Mouse (Mus musculus) thymus, postnatal 10 days (tissue): ENCODE measurements at regions not wholly inside any gene's neighbourhood (a gene's known extent, or its start where the extent isn't known, plus 50 kb on each side); places are given as distances from the start of the nearest gene placed in this dataset.
"Not testable (repeated sequence)": the region's sequence is repeated elsewhere in the genome, so short reads cannot be mapped to it uniquely, and the experiment has no call there.

Source experiments
- DNase-seq, 2 experiments: peaks; one replicate each; pipeline ENCODE4 v3.0.0; 2021; ENCODE audit warnings: low spot score in 2 of 2

DNA sequence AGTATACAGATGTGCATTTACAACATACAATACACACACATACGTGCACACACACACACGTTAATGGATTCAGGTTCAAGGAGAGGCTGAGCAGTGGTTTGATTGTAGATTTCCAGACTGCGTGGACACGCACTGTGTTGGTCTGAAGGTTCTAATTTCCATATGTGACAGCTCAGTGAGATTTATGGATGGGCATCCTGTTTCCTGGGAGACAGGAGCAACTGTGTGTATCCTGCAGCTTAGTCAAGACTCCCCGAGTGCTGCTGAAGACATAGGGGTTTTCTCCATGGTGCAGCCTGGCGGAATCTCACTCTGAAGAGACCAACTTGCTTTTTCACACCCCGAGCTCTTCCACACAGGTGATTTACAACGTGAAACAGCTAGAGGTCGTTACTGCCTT lies 119.3 kb upstream of the Foxk1 start:
- DNase-seq = no peak

DNA sequence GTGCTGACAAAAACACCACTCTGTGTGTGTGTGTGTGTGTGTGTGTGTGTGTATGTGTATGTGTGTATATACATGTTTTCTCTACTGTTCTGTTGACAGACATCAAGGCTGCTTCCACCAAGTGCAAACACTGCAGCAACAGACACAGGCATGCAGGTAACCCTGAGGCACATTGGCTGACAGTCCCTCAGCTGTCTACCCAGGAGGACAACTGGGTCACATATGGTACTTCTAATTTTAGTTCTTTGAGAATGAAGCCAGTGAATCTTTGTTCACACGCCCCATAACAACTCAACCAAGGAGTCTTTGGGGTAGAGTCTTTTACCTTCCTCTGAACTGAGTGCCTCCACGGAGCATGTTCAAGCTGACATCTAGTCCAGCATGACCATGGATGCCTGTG lies 113.3 kb upstream of the Foxk1 start:
- no peak for DNase-seq

DNA sequence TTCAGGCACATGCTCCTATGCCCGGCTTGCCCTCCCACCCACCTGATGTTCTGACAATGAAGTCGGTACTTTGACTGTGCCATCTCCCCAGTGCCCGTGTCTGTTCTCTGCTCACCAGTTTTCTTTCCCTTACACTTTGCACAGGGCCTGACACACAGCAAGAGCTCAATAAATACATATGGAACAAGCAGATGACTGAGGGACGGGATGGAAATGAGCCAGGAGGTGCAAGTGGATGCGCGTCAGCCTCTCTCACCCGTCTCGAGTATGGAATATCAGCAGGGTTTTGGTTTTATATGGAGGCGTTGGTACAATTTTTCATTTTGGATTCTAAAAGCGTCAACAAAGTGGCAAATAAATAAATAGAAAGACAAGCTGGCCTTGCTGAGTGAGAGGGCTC lies 109.8 kb upstream of the Foxk1 start:
- DNase-seq = no peak

DNA sequence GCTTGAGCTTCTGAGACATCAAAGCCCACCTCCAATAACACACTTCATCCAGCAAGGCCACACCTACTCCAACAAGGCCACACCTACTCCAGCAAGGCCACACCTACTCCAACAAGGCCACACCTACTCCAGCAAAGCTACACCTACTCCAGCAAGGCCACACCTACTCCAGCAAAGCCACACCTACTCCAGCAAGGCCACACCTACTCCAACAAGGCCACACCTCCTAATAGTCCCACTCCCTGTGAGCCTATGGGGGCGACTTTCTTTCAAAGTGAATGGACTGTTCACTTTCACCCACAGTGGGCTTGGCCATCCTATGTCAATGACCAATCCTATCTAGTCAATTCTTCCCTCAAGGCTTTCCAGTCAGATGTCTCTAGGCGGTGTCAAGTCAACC lies 104.9 kb upstream of the Foxk1 start:
- not testable (repeated sequence) for DNase-seq

DNA sequence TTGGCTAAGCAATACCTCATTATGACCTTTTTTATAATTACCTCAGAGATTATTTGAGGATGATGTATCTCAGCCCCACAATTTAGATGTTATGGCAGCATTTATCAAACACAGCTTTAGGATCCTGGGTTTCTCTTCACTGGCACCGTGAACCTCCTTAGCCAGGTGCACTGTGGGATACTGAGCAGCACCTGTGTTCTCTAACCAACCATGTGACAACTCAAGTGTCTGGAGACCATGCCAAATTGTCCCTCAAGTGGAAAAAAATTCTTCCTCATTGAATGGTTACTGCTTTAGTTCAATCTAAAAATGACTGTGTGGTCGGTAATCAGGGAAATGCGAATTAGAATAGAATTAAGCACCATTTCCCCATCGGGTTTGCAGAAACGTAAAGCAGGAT lies 101.7 kb upstream of the Foxk1 start:
- DNase-seq = no peak

DNA sequence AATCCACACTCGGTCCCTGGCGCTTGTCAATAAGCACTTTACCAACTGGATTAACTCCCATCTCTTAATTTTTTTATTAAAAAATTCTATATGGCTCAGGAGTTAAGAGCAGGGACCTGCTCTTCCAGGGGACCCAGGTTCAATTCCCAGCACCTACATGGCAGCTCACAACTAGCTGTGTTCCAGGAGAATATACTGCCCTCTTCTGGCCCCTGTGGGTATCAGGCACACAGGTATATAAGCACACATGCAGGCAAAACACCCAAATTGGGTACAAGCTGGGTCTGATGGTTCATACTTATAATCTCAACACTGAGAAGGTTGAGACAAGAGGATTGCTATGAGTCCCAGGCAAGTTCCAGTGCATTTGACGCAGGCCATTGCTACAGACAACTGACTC lies 92.8 kb upstream of the Foxk1 start:
- DNase-seq = no peak

DNA sequence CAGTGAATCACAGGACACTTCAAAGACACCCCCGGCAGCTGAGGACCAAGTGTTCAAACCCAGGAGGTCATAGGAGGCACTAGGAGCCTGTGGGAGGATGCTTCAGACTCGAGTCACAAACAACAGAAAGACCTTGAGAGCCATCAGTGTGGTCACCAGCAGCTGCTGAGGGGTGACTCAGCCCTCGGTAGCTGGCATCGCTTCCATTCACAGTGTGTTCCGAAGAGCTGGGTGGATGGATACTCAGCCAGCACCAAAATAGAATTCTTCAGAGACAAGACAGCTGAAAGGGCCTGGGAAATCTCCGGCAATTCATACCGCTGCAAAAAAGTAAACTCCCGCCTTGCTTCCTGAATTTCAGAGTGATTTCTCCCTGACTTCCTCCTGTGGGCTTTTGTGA lies 87.4 kb upstream of the Foxk1 start:
- DNase-seq = no peak

DNA sequence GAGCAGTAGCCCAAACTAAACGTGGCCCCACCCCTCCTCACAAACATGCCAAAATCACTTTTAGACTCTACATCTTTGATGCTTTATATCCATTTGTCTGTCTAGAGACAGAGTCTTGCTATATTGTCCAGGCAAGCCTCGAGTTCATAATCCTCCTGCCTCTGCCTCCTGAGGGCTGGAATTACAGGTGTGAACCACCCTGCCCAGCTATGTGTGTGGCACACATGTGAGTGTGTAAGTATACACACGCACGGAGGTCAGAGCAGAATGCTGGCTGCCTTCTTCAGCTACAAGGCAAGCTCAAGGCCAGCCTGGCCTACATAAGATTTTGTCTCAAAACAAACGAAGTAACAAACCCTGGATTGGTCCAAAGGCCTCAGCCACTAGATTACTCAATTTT lies 86.8 kb upstream of the Foxk1 start:
- no peak for DNase-seq

DNA sequence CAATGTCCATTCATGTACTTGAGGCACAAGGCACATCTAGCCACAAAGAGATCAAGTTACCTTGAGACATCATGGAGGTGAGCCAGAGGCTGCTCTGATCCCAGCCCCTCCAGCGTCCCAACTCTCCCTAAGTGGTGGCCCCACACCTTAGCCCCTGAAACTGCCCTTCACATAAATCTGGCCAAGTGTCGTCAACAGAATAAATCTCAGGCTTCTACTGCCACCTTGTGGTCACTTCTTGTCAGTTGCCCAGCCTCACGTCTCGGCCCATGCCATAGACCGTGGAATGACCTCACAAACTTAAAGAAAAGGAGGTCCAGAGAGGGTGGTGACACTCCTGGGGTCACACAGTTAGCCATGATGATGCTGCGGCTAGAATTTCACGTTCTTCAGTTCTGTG lies 82.0 kb upstream of the Foxk1 start:
- DNase-seq = peak; percentile 7 to 59

DNA sequence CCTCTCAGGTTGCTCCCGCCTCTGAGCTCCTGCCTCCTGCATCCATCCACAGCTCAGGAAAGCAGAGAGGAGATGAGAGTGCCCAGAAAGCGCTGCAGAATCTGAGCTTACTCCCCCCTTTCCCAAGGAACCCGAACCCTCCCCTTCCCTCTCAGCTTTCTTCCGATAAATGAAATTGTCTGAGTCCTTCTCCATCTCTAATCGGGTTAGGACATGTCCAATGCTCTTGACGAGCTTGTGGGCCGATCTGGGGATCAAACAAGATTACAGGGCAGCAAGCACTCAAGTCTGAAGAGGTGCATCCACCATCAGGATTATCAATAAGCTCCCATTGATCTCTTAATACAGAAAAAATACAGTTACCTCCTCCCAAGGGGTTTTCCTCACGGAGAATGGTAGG lies 80.0 kb upstream of the Foxk1 start:
- no peak for DNase-seq

DNA sequence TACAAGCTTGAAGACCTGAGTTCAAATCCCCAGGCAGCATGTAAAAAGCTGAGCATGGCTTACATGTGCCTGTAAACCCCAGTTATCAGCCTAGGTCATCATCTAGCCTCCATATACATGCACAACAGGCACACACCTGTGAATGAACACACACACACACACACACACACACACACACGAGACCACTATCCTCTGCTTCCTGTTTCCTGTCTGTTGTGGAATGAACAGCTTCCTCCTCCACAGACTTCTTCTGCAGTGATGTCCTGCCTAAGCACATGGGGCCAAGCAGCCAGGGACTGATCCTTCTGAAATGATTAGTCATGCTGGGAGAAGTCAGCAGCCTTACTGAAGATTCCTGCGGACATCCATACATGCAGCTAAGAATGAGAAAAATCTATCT lies 76.4 kb upstream of the Foxk1 start:
- DNase-seq = no peak

DNA sequence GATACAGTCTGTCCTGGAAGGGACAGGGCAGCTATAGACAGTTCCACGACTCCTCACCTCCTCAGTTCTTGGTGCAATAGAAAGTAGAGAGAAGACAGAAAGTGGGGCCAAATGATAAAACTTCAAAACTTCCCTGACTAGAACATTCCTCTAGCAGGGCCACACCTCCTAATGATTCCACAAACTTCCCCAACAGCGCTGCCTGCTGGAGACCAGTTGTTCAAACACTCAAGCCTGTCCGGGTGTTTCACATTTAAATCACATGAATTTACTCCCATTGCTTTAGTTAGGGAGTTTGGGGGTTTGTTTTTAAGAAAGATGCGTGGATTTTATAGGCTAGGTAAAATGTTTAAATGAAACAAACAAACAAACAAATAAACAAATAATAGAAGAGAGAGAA lies 75.7 kb upstream of the Foxk1 start:
- peak in 1 of 2 experiments; percentile 13 for DNase-seq

DNA sequence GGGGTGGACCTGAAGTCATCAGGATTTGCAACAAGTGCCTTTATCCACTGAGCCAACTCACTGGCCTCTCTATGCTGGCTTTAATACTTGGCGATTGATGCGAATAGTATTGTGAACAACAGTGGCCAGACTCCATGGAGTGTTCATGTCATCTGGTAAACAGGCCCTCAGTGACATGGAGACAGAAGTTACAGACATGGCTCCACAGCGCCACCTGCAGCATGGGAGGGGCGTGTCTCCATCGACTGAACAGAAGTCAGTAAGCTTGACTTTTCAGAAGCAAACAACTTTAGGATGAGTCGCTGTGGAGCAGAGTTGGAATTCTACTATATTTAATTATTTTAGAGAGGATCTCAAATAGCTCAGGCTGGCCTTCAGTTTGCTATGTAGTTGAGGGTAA lies 74.0 kb upstream of the Foxk1 start:
- DNase-seq = peak in 1 of 2 experiments; percentile 44

DNA sequence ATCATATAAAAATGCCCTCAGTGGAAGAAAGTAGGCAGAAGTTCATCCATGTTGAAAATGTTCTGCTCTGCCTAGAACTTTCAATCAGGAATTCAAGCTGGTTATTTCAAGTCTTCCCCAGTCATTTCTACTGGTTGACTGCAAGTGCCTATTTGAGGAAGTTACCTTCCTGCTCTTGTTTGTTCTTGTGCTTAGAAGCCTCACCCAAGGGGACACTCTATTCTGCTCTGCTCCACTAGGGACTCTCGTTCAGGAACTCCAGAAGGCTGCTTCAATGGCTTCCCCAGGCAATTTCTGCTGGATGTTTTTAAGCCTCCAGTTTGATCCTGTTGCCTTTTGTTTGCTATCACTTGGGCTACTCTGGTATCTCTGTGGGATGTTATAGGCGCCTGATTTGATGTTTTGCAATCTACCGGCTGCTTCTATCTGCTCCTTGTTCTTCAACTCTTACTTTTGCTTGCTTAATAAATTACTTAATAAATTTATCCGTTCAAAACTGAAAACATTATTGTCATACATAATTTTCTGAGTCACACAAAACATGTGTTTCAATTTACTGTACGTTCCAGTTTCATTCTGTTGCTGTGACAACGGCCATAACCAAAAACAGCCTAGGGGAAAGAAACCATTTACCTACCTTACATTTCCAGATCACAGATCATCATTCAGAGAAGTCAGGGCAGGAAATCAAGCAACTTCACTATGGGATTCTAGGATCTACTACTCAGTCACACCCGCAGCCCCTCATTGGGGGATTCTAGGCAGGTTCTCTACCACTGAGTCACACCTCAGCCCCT lies 71.4 kb upstream of the Foxk1 start:
- no peak for DNase-seq

DNA sequence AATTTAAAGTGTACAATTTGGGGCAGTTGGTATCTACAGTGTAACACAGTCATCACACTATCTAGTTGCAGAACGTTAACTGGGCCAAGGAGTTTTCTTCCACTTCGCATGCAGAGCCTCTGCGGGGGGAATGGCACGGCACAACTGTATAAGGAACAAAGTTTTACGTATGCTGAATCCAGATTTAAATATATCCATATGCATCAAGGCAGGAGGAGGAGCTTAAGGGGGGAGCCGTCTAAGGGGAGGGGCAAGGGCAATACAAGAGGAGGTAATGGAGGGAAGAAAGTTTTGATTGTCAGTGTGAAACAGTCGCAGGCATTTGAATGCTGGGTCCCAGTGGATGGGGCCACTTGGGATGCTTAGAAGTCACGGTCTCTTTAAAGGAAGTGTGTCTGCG lies 68.6 kb upstream of the Foxk1 start:
- no peak for DNase-seq

DNA sequence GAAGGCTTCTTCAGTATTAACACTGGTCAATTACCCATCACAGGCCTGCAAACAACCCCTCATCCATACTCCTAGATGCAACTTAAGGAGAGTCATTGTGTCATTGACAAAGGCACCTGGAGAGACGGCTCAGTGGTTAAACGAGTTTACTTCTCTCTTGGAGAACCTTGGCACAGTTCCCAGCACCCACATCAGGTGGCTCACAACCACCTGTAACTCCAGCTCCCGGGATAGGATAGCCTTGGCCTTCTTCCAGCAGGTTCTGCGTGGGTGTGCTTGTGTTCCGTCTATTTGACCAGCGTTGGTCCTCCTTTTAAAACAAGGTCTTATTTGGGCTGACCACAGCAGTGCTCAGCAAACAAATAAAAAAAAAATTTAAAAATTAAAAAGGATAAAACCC lies 63.9 kb upstream of the Foxk1 start:
- no peak for DNase-seq

DNA sequence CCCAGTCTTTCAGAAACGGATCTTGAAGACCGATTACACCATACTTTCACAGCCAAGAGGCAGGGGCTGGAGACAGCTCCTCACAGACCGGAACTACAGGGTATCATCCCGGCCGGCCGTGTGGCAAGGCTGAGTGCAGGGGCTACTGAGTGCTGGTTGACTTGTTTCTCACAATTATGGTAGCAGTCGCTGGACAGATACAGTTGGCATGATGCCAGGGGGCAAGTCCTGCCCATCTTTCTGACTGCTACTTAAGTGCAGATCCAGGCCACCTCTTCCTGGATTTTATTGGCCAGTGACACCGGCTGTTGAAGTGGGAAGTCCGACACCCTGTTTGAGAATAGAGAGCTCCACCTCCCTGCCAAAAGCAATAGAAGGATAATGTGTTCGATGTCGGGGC lies 63.2 kb upstream of the Foxk1 start:
- no peak for DNase-seq

DNA sequence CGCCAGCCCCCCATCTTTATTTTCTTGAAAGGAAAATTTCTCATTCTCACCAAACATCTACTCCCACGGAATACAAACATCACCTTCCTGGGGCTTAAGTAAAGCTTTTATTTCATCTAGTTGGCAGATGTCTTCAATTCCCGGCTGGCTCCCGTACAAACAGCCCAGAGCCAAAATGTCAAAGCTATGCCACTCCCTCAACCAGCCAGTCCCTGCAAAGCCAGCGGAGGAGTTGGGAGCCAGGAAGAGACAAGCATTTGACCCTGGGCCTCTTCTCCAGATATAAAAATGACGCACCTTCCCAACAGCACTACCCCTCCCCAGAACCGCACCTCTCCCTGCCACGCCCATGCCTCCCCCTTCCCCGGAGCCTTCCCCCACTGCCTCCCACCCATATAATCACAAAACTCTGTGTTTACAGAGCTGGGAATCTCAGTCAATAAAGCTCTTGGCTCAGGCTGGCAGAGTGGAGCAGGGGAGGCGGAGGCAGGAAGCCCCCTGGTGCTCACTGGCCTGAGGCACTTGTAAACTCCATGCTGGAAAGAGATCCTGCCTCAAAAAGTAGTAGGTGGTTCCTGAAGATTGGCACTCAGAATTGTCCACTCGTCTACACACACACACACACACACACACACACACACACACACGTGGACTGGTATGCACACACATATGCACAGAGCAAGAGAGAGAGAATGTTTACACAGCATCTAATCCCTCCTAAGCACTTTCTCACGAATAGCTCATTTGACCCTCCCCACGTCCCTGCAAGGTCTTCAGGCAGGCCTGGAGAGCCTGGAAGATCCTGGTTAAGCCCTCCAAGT lies 60.9 kb upstream of the Foxk1 start:
- no peak for DNase-seq

DNA sequence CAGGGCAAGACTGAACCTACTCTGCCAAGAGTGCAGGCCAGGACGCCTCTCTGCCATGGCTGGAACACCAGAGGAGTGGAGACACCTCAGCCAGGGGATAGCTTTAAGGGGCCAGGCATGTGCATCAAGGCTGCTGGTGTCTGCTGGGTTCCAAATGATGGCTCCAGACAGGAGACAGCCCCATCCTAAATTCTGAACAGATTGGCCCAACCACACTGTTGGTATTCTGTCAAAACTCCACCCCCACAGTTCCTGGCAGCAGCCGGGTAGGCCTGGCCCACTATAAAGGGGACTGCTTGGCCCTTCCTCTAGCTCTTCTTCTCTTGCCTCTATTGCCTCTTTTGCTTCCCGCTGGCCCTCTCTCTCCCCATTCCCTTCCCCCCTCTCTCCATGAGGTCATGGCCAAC lies 60.3 kb upstream of the Foxk1 start:
- no peak for DNase-seq

DNA sequence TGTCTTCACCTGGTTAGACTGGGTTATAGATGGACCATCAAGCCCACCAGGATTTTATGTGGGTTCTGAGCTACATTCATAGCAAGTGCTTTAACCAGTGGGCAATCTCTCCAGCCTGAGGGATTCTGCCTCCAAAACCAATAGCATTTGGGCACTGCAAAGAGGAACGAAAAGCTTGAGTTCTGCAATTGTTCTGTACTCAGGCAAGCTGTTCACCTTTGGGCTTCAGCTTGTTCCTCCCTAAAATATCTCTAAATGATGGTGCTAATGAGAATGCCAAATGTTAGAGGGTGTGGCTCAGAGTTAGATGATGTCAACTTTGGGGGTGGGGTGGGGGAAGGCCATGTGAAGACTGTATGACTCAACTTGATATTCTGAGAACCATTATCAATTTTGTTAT lies 54.8 kb upstream of the Foxk1 start:
- no peak for DNase-seq

DNA sequence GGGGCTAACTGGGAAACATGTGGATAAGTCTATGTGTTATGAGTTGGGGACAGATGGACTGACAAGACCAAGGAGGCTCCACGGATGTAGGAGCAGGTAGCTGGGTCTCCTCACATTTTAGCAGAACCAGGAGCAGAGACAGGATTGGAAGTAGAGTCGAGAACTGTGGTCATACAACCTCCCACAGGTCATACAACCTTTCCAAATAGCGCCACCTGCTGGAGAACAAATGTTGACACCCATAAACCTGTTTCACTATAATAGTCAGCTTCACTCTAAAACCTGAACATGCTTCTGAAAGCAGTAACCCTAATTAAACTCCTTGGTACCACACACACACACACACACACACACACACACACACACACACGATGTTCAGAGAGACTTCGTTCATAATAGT lies 50.7 kb upstream of the Foxk1 start:
- DNase-seq = peak in 1 of 2 experiments; percentile 57
